Mouse (Mus musculus): ENCODE data around the gene Vmn1r174.
"Not testable (repeated sequence)": the region's sequence is repeated elsewhere in the genome, so short reads cannot be mapped to it uniquely, and the experiment has no call there.

Vmn1r174 gene

DNA sequence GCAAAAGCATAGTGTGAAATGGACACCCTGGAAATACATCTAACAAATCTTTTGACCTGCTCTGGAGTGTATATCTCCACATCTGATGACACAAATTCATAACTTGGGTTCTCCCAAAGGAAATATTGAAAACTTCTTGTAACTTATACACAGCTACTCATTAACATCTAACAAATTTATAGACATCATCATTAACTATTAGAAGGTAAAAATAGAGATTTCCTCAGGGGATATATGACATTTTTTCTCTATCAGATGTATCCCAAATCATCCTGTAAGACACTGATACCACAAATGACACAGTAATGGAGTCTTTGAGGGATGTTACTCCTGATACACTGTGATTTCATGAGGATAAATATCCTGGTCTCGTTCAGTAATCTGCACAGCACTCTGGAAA is at the start of gene Vmn1r174:
Vmn1r174 (plus strand) TSS at position 301 of the 400 bp plus-strand sequence.
- not testable (repeated sequence) for DNase-seq (ENCODE audit: extremely low spot score, low spot score)

DNA sequence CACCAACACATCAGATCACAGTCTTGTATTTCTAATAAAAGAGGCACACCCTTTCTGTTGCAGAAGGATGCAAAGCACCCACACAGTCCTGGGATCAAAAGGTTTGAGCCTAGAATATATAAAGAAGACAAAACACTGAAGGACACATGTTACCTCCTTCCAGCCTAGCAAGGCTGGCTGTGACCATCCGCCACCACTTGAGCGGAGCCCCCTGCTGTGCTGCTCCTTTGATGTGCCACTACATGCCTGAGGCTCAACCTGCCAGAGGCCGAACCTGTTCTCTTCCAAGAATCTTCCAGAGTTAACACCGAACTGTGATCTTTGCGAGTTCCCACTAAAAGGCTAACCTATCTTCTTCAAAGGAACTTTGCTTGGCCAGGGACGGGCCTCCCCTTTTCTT is 32.5 kb downstream of the Vmn1r174 start:
- no peak for DNase-seq (ENCODE audit: extremely low spot score, low spot score)

DNA sequence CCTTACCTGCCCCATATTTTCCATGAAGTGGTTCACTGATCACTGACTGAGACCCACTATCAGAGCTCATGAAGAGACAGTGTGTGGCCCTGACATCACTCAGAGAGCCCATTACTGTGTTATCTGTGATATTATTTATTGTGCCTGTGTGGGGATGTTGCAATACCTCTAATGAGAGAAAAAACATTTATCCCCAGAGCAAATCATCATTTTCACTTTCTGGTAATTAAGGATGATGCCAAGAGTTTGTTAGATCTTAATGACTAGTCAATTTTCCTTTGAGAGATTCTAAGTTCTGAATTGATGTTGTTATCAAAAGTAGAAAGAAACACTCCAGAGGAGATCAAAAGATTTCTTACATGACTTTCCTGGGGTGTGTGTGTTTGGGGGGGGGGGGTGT is 58.5 kb downstream of the Vmn1r174 start, which contains the start of gene Vmn1r175:
Vmn1r175 (minus strand) TSS at position 101 of the 400 bp plus-strand sequence.
- not testable (repeated sequence) for DNase-seq (ENCODE audit: extremely low spot score, low spot score)
